Mouse (Mus musculus) hindbrain, embryonic 13.5 days (tissue): Measurements from ENCODE around the gene Pi4k2b. TPM values are rescaled to one million over a fixed set of nuclear protein-coding genes. Genes with fewer than 3 reads are reported as not detected.
"Not testable (repeated sequence)": the region's sequence is repeated elsewhere in the genome, so short reads cannot be mapped to it uniquely, and the experiment has no call there.

ENCODE experiments used
- ATAC-seq: fragments of 200-750 bp; cut with Nextera tagmentation; 2 replicates; pipeline ENCODE4 v1.8.0; 2017; ENCODE audit warnings: moderate TSS enrichment; ENCODE audit not compliant: low FRiP score
- H3K27ac ChIP-seq: fragments of 300-500 bp; sonication (generic); 2 replicates; pipeline ENCODE4 v1.5.1; 2015; ENCODE audit warnings: inconsistent platforms, mild to moderate bottlenecking, moderate library complexity
- H3K27me3 ChIP-seq: fragments of 300-500 bp; sonication (generic); 2 replicates; pipeline ENCODE4 v1.6.1; 2015; ENCODE audit warnings: mild to moderate bottlenecking, inconsistent platforms
- H3K36me3 ChIP-seq: fragments of 300-500 bp; sonication (generic); 2 replicates; pipeline ENCODE4 v1.6.1; 2015; ENCODE audit warnings: mild to moderate bottlenecking, inconsistent platforms
- H3K4me1 ChIP-seq: fragments of 300-500 bp; sonication (generic); replicated peaks from 2 replicates; pipeline ENCODE4 v1.6.1; 2015; ENCODE audit warnings: inconsistent platforms
- H3K4me2 ChIP-seq: fragments of 300-500 bp; sonication (generic); 2 replicates; pipeline ENCODE4 v1.6.1; 2015; ENCODE audit warnings: inconsistent platforms, mild to moderate bottlenecking, moderate library complexity
- H3K4me3 ChIP-seq: fragments of 300-500 bp; sonication (generic); 2 replicates; pipeline ENCODE4 v1.5.1; 2015; ENCODE audit warnings: mild to moderate bottlenecking, inconsistent platforms
- H3K9ac ChIP-seq: fragments of 300-500 bp; sonication (generic); 2 replicates; pipeline ENCODE4 v1.6.1; 2015; ENCODE audit warnings: mild to moderate bottlenecking, inconsistent platforms
- H3K9me3 ChIP-seq: fragments of 300-500 bp; sonication (generic); 2 replicates; pipeline ENCODE4 v1.6.1; 2016; ENCODE audit warnings: inconsistent platforms
- WGBS: fragments of 180-500 bp; shearing (Covaris S2); methylation state at CpG from one replicate; pipeline ENCODE4 v1.1.7; 2015; 5-methylcytosine and 5-hydroxymethylcytosine counted together
- polyA plus RNA-seq: library from polyadenylated mRNA; unstranded; fragments of >200 nt; fragmentation: Nextera tagmentation; extraction: Ambion mirVana; gene quantifications from 2 replicates; pipeline ENCODE4 v1.2.1, GENCODE M21; 2015

The Pi4k2b gene
- polyA plus RNA-seq, 1 experiment from 2014 or later = 6.5 TPM

GRCm38 (mm10) chr5:52746920-52747319 lies 5.5 kb downstream of the Pi4k2b start:
- Histone ChIP-seq H3K9ac (no peak overlapping the region), H3K36me3 (no peaks in the 10 kb centered on the region), H3K4me1 (peaks cover 4% of the 10 kb centered on the region; the same call in 1 of the 2 replicates), H3K9me3 (no peaks in the 10 kb centered on the region), H3K27ac (no peak overlapping the region), H3K4me2 (no peak overlapping the region), H3K27me3 (no peaks in the 10 kb centered on the region), H3K4me3 (no peak overlapping the region)
- ATAC-seq = no peak

GRCm38 (mm10) chr5:52748732-52749131 lies 7.4 kb downstream of the Pi4k2b start:
- no peaks in the 10 kb centered on the region for H3K9me3 ChIP-seq
- WGBS = 84% methylated on average over 5 of the region's 5 CpGs
- H3K27me3 ChIP-seq = no peaks in the 10 kb centered on the region
- 0 out of 2 replicates have a peak, but pooled peaks cover 2% of the 10 kb centered on the region for H3K4me1 ChIP-seq
- no peak overlapping the region for H3K4me2 ChIP-seq
- H3K9ac ChIP-seq = no peak overlapping the region
- H3K4me3 ChIP-seq = no peak overlapping the region
- H3K36me3 ChIP-seq = no peaks in the 10 kb centered on the region
- no peak for ATAC-seq
- no peak overlapping the region for H3K27ac ChIP-seq

DNA sequence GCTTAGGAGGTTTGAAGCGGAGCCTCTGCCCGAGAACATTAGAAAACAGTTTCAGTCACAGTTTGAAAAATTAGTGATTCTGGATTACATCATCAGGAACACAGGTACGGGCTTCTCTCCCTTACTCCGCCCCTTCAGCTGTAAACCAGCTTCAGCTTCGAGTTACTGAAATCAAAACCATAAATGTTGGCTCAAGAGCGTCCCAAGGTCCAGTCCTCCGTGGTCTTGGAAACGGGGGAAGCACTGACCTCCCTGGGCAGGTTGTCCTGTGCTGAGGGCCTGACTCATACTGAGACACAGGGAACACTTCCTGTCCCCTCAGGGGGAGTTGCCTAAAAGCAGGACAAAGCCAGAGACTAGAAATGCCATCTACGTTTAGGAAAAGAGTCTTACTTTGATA lies 11.8 kb downstream of the Pi4k2b start:
- no peaks in the 10 kb centered on the region for H3K4me1 ChIP-seq
- H3K4me2 ChIP-seq = no peak overlapping the region
- no peak overlapping the region for H3K9ac ChIP-seq
- ATAC-seq = no peak
- 0 out of 2 replicates have a peak, but pooled peaks cover 5% of the 10 kb centered on the region for H3K36me3 ChIP-seq
- no peaks in the 10 kb centered on the region for H3K27me3 ChIP-seq
- no peaks in the 10 kb centered on the region for H3K9me3 ChIP-seq
- H3K4me3 ChIP-seq = no peak overlapping the region
- WGBS = 87% methylated on average over 9 of the region's 9 CpGs
- H3K27ac ChIP-seq = no peak overlapping the region

- Histone ChIP-seq H3K4me1 (no peaks in the 10 kb centered on the region), H3K9me3 (no peaks in the 10 kb centered on the region), H3K27ac (no peak overlapping the region), H3K36me3 (0 out of 2 replicates have a peak, but pooled peaks cover 5% of the 10 kb centered on the region), H3K27me3 (no peaks in the 10 kb centered on the region), H3K4me2 (no peak overlapping the region), H3K4me3 (no peak overlapping the region), H3K9ac (no peak overlapping the region)
- no peak for ATAC-seq
Observed at GRCm38 (mm10) chr5:52754196-52754595, 12.8 kb downstream of the Pi4k2b start.

DNA sequence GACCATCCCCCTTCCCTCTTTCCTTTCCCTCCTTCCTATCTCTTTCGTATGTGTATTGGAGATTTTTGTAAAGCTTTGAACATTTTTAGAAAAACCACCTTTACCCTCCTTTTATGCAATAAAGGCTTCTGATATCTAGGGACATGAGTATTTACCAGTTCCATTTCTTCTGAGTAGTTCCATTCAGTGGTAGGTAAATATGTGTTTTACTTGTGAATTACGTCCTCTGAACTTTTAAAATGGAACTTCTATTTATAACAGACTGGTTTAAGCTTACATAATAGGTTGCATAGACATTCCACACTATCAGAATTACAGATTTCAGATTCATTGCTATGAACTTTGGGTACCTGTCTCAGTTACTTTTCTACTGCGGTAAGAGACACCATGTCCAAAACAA lies 14.0 kb downstream of the Pi4k2b start:
- H3K9ac ChIP-seq = no peak overlapping the region
- 95% methylated on average over 3 of the region's 3 CpGs for WGBS
- ATAC-seq = no peak
- no peaks in the 10 kb centered on the region for H3K4me1 ChIP-seq
- no peak overlapping the region for H3K4me3 ChIP-seq
- no peak overlapping the region for H3K27ac ChIP-seq
- H3K4me2 ChIP-seq = no peak overlapping the region
- H3K36me3 ChIP-seq = 0 out of 2 replicates have a peak, but pooled peaks cover 5% of the 10 kb centered on the region
- H3K27me3 ChIP-seq = no peaks in the 10 kb centered on the region
- no peaks in the 10 kb centered on the region for H3K9me3 ChIP-seq

DNA sequence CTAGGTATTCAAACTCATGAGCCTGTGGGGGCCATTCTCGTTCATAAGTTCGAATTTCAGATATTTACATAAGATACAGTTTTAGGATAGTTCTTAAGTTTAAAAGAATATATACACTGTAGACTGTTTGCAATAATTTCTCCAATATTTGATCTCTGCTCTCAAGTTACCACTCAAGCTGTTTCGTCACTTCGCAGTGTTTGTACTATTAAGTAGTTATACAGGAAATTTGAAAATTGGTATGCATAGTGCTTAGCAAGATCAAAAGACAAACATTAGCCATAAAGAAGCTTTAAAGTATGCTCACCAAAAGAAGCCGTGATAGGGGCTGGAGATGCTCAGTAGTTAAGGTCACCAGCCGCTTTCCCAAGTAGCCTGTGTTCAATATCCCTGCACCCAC lies 14.6 kb downstream of the Pi4k2b start:
- H3K36me3 ChIP-seq = peaks cover 5% of the 10 kb centered on the region; the same call in 1 of the 2 replicates
- no peaks in the 10 kb centered on the region for H3K27me3 ChIP-seq
- H3K9ac ChIP-seq = no peak overlapping the region
- H3K4me2 ChIP-seq = no peak overlapping the region
- 95% methylated on average over 6 of the region's 6 CpGs for WGBS
- no peaks in the 10 kb centered on the region for H3K4me1 ChIP-seq
- no peak overlapping the region for H3K27ac ChIP-seq
- ATAC-seq = no peak
- no peaks in the 10 kb centered on the region for H3K9me3 ChIP-seq
- no peak overlapping the region for H3K4me3 ChIP-seq

DNA sequence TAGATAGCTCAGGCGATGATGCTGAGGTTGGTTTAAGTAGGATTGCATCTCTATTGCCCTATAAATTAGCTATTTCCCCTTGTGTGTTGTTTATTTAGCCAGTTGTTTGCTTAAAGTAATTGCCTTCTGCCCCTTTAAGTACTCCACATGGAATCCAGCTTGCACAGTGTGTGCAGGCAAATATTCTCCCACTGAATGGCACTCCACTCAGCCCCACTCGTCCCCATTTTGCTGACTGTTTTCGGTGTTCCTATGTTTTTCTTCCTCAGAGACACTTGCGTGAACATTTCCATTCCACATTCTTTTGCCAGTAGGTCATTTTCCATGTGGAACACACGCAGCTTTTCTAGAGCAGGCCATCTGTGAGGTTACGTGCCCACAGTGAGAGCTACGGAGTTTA lies 21.2 kb downstream of the Pi4k2b start:
- Histone ChIP-seq H3K4me3 (no peak overlapping the region), H3K9ac (no peak overlapping the region), H3K27me3 (no peaks in the 10 kb centered on the region), H3K4me2 (no peak overlapping the region), H3K36me3 (peaks cover 7% of the 10 kb centered on the region), H3K4me1 (no peaks in the 10 kb centered on the region), H3K27ac (no peak overlapping the region), H3K9me3 (no peaks in the 10 kb centered on the region)
- no peak for ATAC-seq
- 83% methylated on average over 7 of the region's 7 CpGs for WGBS

DNA sequence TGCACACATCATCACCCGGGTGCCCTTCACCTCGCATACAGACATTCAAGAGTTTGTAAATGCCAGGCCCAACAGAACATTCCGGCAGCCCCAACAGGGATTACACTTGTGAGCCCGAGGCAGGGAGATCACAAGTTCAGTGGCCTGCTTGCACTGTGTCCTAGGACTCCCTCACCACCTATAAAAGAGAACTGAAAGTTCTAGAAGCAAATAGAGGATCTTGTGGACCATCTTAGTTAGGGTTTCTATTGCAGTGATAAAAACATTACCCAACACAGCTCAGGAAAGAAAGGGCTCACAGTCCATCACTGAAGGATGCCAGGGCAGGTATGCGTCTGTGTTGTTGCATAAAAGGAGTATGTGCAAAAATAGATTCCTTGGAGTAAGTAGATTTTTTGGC lies 32.9 kb downstream of the Pi4k2b start:
- no peak overlapping the region for H3K9ac ChIP-seq
- no peak for ATAC-seq
- H3K4me1 ChIP-seq = no peaks in the 10 kb centered on the region
- H3K27ac ChIP-seq = no peak overlapping the region
- H3K9me3 ChIP-seq = no peaks in the 10 kb centered on the region
- 90% methylated on average over 5 of the region's 5 CpGs for WGBS
- H3K27me3 ChIP-seq = no peaks in the 10 kb centered on the region
- H3K4me2 ChIP-seq = no peak overlapping the region
- peaks cover 6% of the 10 kb centered on the region; the same call in 1 of the 2 replicates for H3K36me3 ChIP-seq
- H3K4me3 ChIP-seq = no peak overlapping the region

GRCm38 (mm10) chr5:52775237-52775636 lies 33.9 kb downstream of the Pi4k2b start, which contains the start of gene Zcchc4:
Zcchc4 (plus strand) TSS chr5:52775409.
- WGBS = 66% methylated on average over 8 of the region's 8 CpGs
- ATAC-seq = no peak
- Histone ChIP-seq H3K27me3 (no peaks in the 10 kb centered on the region), H3K36me3 (no peaks in the 10 kb centered on the region), H3K9ac (no peak within 1 kb of the TSS), H3K4me3 (no peak within 1 kb of the TSS), H3K4me2 (no peak within 1 kb of the TSS), H3K4me1 (no peaks in the 10 kb centered on the region), H3K27ac (no peak within 1 kb of the TSS), H3K9me3 (no peaks in the 10 kb centered on the region)

DNA sequence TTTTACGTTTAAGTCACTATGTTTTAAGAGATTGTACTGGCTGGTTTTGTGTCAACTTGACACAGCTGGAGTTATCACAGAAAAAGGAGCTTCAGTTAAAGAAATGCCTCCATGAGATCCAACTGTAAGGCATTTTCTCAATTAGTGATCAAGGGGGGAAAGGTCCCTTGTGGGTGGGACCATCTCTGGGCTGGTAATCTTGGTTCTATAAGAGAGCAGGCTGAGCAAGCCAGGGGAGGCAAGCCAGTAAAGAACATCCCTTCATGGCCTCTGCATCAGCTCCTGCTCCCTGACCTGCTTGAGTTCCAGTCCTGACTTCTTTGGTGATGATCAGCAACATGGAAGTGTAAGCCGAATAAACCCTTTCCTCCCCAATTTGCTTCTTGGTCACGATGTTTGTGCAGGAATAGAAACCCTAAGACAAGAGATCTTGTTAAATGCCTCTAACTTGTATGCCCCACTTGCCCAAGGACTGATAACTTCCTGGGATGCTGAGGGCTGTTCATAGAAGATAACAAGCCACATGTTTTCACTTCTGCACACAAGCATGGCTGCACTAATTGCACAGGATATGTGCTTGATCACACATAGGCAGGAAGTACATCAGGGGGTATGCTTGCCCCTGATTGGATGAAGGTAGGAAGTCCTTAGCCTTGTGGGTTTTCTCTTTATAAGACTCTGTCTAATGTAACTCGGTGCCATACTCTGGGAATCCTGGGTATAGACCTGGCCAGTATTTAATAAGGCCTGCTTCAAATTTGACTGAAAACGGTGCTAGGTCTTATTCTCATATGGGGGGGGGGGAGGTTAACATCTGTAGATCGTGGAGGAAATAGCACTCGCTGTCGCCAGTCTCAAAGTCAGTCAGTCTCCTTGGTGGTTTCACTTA lies 35.3 kb downstream of the Pi4k2b start:
- not testable (repeated sequence) for H3K27ac ChIP-seq, H3K9me3 ChIP-seq, H3K27me3 ChIP-seq, H3K4me3 ChIP-seq, H3K4me1 ChIP-seq, H3K4me2 ChIP-seq, H3K36me3 ChIP-seq, ATAC-seq, H3K9ac ChIP-seq
- 94% methylated on average over 8 of the region's 8 CpGs for WGBS

- Histone ChIP-seq H3K4me3 (peak overlapping the region; percentile 72), H3K9me3 (no peaks in the 10 kb centered on the region), H3K4me1 (0 out of 2 replicates have a peak, but pooled peaks cover 2% of the 10 kb centered on the region), H3K36me3 (peaks cover 4% of the 10 kb centered on the region; the same call in 1 of the 2 replicates), H3K9ac (peak overlapping the region; percentile 84), H3K4me2 (peak overlapping the region; percentile 64), H3K27me3 (no peaks in the 10 kb centered on the region), H3K27ac (peak overlapping the region; percentile 94)
- peak; percentile 99 for ATAC-seq
- WGBS = 5% methylated on average over 37 of the region's 37 CpGs
Observed at GRCm38 (mm10) chr5:52782523-52783250, 41.3 kb downstream of the Pi4k2b start.

- H3K9me3 ChIP-seq = no peaks in the 10 kb centered on the region
- 0 out of 2 replicates have a peak, but pooled peaks cover 2% of the 10 kb centered on the region for H3K4me1 ChIP-seq
- peak overlapping the region; percentile 84 for H3K9ac ChIP-seq
- ATAC-seq = peak; percentile 86
- H3K27ac ChIP-seq = peak overlapping the region; percentile 94
- peak overlapping the region; percentile 64 for H3K4me2 ChIP-seq
- H3K4me3 ChIP-seq = peak overlapping the region; percentile 72
- H3K36me3 ChIP-seq = peaks cover 4% of the 10 kb centered on the region; the same call in 1 of the 2 replicates
- WGBS = under 1% methylated on average over 9 of the region's 9 CpGs
- H3K27me3 ChIP-seq = no peaks in the 10 kb centered on the region
Observed at GRCm38 (mm10) chr5:52783251-52783620, 41.9 kb downstream of the Pi4k2b start.
